Mouse (Mus musculus) hindbrain, embryonic 14.5 days (tissue): ENCODE data around the gene Mtss1l. TPM values are rescaled to one million over a fixed set of nuclear protein-coding genes. Genes with fewer than 3 reads are reported as not detected.

Source experiments
- ATAC-seq: fragments of 200-750 bp; cut with Nextera tagmentation; 2 replicates; pipeline ENCODE4 v1.8.0; 2017; ENCODE audit warnings: moderate number of reproducible peaks, mild to moderate bottlenecking, moderate TSS enrichment, moderate library complexity; ENCODE audit not compliant: low FRiP score
- DNase-seq: peaks from one replicate; pipeline ENCODE4 v3.0.0-alpha.2; 2015; ENCODE audit warnings: low spot score
- H3K27ac ChIP-seq: fragments of 300-500 bp; sonication (generic); 2 replicates; pipeline ENCODE4 v1.5.1; 2014; ENCODE audit warnings: mild to moderate bottlenecking, moderate library complexity
- H3K27me3 ChIP-seq: fragments of 300-500 bp; sonication (generic); 2 replicates; pipeline ENCODE4 v1.6.1; 2014; ENCODE audit warnings: mild to moderate bottlenecking, low read length, mixed read lengths; ENCODE audit not compliant: control insufficient read depth, insufficient read depth
- H3K36me3 ChIP-seq: fragments of 300-500 bp; sonication (generic); replicated peaks from 2 replicates; pipeline ENCODE4 v1.6.1; 2014; ENCODE audit not compliant: control insufficient read depth, insufficient read depth
- H3K4me1 ChIP-seq: fragments of 300-500 bp; sonication (generic); replicated peaks from 2 replicates; pipeline ENCODE4 v1.6.1; 2014; ENCODE audit warnings: antibody characterized with exemption, low read length, mixed read lengths; ENCODE audit not compliant: control insufficient read depth, insufficient read depth
- H3K4me2 ChIP-seq: fragments of 300-500 bp; sonication (generic); replicated peaks from 2 replicates; pipeline ENCODE4 v1.6.1; 2014; ENCODE audit warnings: mild to moderate bottlenecking, moderate library complexity
- H3K4me3 ChIP-seq: fragments of 300-500 bp; sonication (generic); replicated peaks from 2 replicates; pipeline ENCODE4 v1.5.1; 2014; ENCODE audit warnings: mild to moderate bottlenecking, low read length
- H3K9ac ChIP-seq: fragments of 300-500 bp; sonication (generic); 2 replicates; pipeline ENCODE4 v1.6.1; 2014
- H3K9me3 ChIP-seq: fragments of 300-500 bp; sonication (generic); 2 replicates; pipeline ENCODE4 v1.6.1; 2016; ENCODE audit warnings: low read length; ENCODE audit not compliant: control insufficient read depth
- WGBS: fragments of 180-500 bp; shearing (Covaris S2); extraction: QIAGEN DNeasy Blood & Tissue Kit; methylation state at CpG from one replicate; pipeline ENCODE4 v1.1.7; 2014; 5-methylcytosine and 5-hydroxymethylcytosine counted together
- polyA plus RNA-seq: library from polyadenylated mRNA; unstranded; fragments of >200 nt; fragmentation: Nextera tagmentation; extraction: Ambion mirVana; gene quantifications from 2 replicates; pipeline ENCODE4 v1.2.1, GENCODE M21; 2014

The Mtss1l gene
- polyA plus RNA-seq, 1 experiment from 2014 or later = 32.9 TPM

GRCm38 (mm10) chr8:110694226-110694625 is 27.1 kb upstream of the Mtss1l start:
- no peaks in the 10 kb centered on the region for H3K9me3 ChIP-seq
- H3K36me3 ChIP-seq = peaks cover 11% of the 10 kb centered on the region; the same call in 1 of the 2 replicates
- DNase-seq = no peak
- H3K9ac ChIP-seq = no peak overlapping the region
- no peak for ATAC-seq
- H3K27me3 ChIP-seq = no peaks in the 10 kb centered on the region
- 77% methylated on average over 5 of the region's 5 CpGs for WGBS
- H3K4me1 ChIP-seq = peaks cover 7% of the 10 kb centered on the region; the same call in 1 of the 2 replicates
- H3K27ac ChIP-seq = no peak overlapping the region
- H3K4me3 ChIP-seq = no peak overlapping the region
- no peak overlapping the region for H3K4me2 ChIP-seq

DNA sequence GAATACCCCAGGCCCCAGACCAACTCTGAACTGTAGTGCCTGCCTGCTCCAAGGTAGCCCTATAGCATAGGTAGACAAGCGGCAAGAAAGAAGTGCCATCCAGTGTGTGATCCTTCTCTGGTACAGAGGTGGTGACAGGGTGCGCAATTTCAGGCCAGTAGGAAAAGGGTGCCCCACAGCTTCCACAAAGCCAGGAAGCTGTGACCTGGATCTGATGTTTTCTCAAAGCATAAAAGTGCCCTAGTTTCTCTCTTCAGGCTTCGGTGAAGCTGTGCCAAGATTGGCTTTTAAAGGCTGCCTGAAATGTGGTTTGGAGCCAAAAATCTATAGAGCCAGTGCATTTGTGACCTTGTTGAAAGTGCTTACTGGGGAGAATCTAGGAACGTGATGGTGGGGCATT is 26.4 kb upstream of the Mtss1l start:
- ATAC-seq = no peak
- no peak for DNase-seq
- H3K4me3 ChIP-seq = no peak overlapping the region
- H3K9ac ChIP-seq = no peak overlapping the region
- no peaks in the 10 kb centered on the region for H3K27me3 ChIP-seq
- H3K9me3 ChIP-seq = no peaks in the 10 kb centered on the region
- H3K4me2 ChIP-seq = no peak overlapping the region
- H3K4me1 ChIP-seq = peaks cover 7% of the 10 kb centered on the region; the same call in 1 of the 2 replicates
- H3K36me3 ChIP-seq = peaks cover 11% of the 10 kb centered on the region; the same call in 1 of the 2 replicates
- WGBS = 81% methylated on average over 4 of the region's 4 CpGs
- H3K27ac ChIP-seq = peak overlapping the region; percentile 61; the same call in 1 of the 2 replicates

DNA sequence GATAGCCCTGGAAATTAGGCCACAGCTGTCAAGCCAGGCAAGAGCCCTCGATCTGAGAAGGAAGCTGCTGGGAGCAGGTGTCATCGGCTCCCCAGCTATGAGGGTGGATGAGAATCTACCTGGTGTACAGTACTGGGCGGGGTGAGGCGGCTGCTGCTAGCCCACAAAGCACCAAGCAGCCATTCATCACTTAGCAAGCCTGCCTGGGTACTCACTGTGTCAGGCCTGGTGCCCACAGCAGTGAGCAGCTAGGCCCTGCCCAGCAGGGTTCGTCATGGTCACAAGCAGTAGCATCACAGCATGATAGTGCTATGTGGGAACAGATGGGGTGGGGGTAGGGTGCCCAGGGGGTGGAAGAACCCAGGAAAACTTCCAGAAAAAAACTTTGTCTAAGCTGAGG is 25.8 kb upstream of the Mtss1l start:
- no peak; the same call in 1 of the 2 replicates for ATAC-seq
- DNase-seq = no peak
- no peaks in the 10 kb centered on the region for H3K27me3 ChIP-seq
- H3K4me1 ChIP-seq = peaks cover 7% of the 10 kb centered on the region
- H3K27ac ChIP-seq = peak overlapping the region; percentile 34; the same call in 1 of the 2 replicates
- WGBS = 74% methylated on average over 5 of the region's 5 CpGs
- H3K4me3 ChIP-seq = no peak overlapping the region
- H3K36me3 ChIP-seq = peaks cover 11% of the 10 kb centered on the region; the same call in 1 of the 2 replicates
- no peak overlapping the region for H3K4me2 ChIP-seq
- H3K9me3 ChIP-seq = no peaks in the 10 kb centered on the region
- H3K9ac ChIP-seq = no peak overlapping the region

DNA sequence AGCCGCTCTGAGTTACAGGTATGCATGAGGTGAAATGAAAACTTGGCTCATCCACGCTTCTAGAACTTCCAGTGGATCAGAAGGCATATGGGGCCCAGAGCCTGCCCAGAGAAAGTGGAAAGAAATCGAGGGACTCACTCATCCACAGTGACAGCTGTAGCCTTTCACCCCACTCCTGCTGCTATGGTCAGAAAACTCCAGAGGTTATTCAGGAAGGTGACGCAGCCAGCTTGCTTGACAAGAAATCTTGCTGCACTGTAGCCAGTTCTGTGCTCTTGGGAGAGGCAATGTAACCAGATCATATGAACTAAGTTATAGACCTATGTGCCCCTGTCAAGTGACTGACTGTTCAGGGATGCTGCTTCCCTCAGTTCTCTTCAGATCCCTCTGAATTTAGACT is 25.2 kb upstream of the Mtss1l start:
- Histone ChIP-seq H3K9ac (no peak overlapping the region), H3K9me3 (no peaks in the 10 kb centered on the region), H3K36me3 (peaks cover 7% of the 10 kb centered on the region; the same call in 1 of the 2 replicates), H3K27ac (no peak overlapping the region), H3K4me1 (peaks cover 7% of the 10 kb centered on the region), H3K27me3 (no peaks in the 10 kb centered on the region), H3K4me2 (no peak overlapping the region), H3K4me3 (no peak overlapping the region)
- 89% methylated on average over 4 of the region's 4 CpGs for WGBS
- ATAC-seq (no peak), DNase-seq (no peak)

DNA sequence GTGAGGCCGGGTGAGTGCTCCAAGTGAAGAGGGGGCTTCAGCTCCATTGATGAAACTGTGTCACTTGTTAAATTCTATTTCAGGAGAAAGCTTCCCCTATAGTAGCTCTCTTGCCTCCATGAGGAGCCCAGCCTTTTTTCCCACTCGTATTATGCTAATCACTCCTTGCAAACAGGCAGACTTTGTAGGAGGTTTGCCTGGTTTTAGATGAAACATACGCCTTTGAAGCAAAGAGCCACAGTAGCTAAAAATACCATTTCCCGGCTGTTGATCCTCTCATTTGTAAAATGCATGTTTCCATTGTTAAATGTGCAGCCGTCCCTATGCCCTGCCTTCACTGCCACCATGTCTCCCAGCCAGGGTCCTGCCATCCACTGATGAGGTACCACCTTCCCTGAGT is 23.7 kb upstream of the Mtss1l start:
- Histone ChIP-seq H3K4me1 (peaks cover 11% of the 10 kb centered on the region), H3K27me3 (no peaks in the 10 kb centered on the region), H3K4me3 (no peak overlapping the region), H3K4me2 (no peak overlapping the region), H3K27ac (no peak overlapping the region), H3K9me3 (no peaks in the 10 kb centered on the region), H3K9ac (no peak overlapping the region), H3K36me3 (peaks cover 6% of the 10 kb centered on the region; the same call in 1 of the 2 replicates)
- no peak for DNase-seq
- no peak for ATAC-seq
- 88% methylated on average over 5 of the region's 5 CpGs for WGBS

DNA sequence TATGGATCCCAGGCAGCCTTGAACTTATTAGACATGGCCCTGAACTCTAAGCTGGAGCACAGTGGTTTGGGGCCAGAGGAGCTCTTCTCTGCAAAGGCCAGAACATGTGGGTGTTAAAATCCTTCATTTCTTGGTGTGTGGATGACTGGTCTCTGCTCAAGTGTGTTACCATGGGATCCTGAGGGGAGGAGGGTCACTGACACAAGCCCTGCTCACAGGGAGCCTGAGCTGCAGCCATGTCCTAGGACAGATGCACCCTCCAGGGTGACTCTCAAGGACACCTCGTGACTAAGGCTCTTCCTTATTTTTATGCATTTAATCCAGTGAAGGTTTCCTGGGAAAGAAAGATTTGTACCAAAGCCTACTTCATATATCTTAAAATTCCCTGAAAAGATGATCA is 23.2 kb upstream of the Mtss1l start:
- Histone ChIP-seq H3K4me3 (no peak overlapping the region), H3K27ac (no peak overlapping the region), H3K36me3 (peaks cover 1% of the 10 kb centered on the region; the same call in 1 of the 2 replicates), H3K4me1 (peaks cover 16% of the 10 kb centered on the region), H3K4me2 (no peak overlapping the region), H3K9ac (0 out of 2 replicates have a peak overlapping the region, but pooled peaks have one; percentile 11), H3K9me3 (no peaks in the 10 kb centered on the region), H3K27me3 (no peaks in the 10 kb centered on the region)
- ATAC-seq (no peak), DNase-seq (no peak)
- 77% methylated on average over 1 of the region's 1 CpGs for WGBS

GRCm38 (mm10) chr8:110699501-110699900 is 21.8 kb upstream of the Mtss1l start:
- WGBS = 86% methylated on average over 7 of the region's 7 CpGs
- H3K4me3 ChIP-seq = no peak overlapping the region
- H3K4me2 ChIP-seq = no peak overlapping the region
- no peaks in the 10 kb centered on the region for H3K9me3 ChIP-seq
- no peaks in the 10 kb centered on the region for H3K27me3 ChIP-seq
- no peak overlapping the region for H3K9ac ChIP-seq
- ATAC-seq (no peak), DNase-seq (no peak)
- no peak overlapping the region for H3K27ac ChIP-seq
- H3K4me1 ChIP-seq = peaks cover 18% of the 10 kb centered on the region
- H3K36me3 ChIP-seq = no peaks in the 10 kb centered on the region; the same call in 1 of the 2 replicates

DNA sequence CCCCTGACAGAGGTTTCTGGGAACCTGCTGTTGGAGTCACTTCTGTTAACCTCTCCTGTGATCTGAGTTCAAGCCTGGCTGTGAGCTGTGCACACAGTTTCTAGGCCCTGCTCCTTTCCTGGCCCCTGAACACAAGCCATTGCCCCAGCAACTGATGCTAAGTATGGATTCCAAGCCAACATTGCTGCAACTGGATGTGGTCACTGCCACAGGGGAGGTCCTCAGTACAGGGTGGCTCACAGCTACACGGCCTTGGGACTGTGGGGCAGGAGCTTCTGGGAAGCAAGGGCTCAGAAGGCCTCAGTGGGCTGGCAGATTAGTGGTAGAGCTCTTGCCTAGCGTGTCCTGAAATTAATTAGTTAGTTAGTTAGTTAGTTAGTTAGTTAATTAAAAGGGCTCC is 20.7 kb upstream of the Mtss1l start:
- no peaks in the 10 kb centered on the region; the same call in 1 of the 2 replicates for H3K36me3 ChIP-seq
- no peak overlapping the region for H3K9ac ChIP-seq
- no peak overlapping the region for H3K4me2 ChIP-seq
- ATAC-seq = no peak
- no peak overlapping the region for H3K4me3 ChIP-seq
- H3K9me3 ChIP-seq = no peaks in the 10 kb centered on the region
- no peak overlapping the region for H3K27ac ChIP-seq
- WGBS = 85% methylated on average over 2 of the region's 2 CpGs
- H3K27me3 ChIP-seq = no peaks in the 10 kb centered on the region
- no peak for DNase-seq
- peaks cover 16% of the 10 kb centered on the region; the same call in 1 of the 2 replicates for H3K4me1 ChIP-seq

DNA sequence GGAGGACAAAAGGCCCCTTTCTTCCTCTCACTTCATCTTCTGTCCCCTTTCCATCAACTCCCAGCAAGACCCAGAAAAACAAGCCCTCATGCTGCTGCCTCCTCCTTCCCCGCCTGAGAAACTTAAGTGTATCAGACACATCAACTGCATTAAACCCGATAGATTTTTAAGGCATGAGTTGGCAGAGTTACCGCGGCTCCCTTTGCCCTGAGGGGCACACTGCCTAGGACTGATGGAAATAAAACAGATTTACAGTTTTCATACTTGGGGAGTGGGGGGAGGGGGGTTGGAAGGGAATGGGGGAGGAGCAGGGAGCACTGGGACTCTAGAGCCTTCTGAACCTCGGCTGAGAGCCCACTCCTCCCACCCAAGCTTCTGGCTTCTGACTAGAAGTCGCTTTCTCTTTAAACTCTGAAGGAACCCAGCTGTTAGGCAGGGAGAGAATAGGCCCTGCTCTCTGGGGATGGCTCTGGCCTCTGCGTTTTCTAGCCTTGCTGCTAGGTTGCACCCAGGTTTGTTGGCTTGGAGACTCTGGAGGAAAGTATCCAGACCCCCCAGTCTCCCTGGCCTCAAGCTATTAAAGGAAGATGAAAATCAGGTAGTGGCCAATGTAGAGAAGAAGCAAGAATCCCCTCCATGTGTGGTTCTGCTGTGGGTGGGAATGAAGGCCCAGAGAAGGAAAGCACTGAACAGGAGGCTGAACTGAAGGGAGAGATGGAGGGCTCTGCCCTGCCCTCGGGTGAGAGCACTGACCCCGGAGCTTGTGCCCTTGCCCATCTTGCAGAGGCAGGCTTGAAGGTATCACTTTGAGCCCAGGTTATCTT is 18.4 kb upstream of the Mtss1l start:
- Histone ChIP-seq H3K27ac (peak overlapping the region; percentile 23), H3K9me3 (no peaks in the 10 kb centered on the region), H3K4me3 (no peak overlapping the region), H3K4me2 (no peak overlapping the region), H3K9ac (no peak overlapping the region), H3K27me3 (no peaks in the 10 kb centered on the region), H3K36me3 (no peaks in the 10 kb centered on the region), H3K4me1 (peaks cover 21% of the 10 kb centered on the region; the same call in 1 of the 2 replicates)
- ATAC-seq (no peak), DNase-seq (no peak)
- WGBS = 42% methylated on average over 9 of the region's 9 CpGs
